Mouse (Mus musculus) kidney, postnatal 0 days (tissue): ENCODE data around the gene E030018B13Rik. TPM values are rescaled to one million over a fixed set of nuclear protein-coding genes. Genes with fewer than 3 reads are reported as not detected.

Experiments
- ATAC-seq: fragments of 200-750 bp; cut with Nextera tagmentation; replicated peaks from 2 replicates; pipeline ENCODE4 v1.8.0; 2017; ENCODE audit warnings: low read depth, moderate number of reproducible peaks, moderate TSS enrichment, moderate library complexity; ENCODE audit not compliant: low FRiP score
- DNase-seq: peaks from one replicate; pipeline ENCODE4 v3.0.0-alpha.2; 2016; ENCODE audit warnings: low spot score
- H3K27ac ChIP-seq: fragments of 300-500 bp; sonication (generic); 2 replicates; pipeline ENCODE4 v1.5.1; 2014; ENCODE audit warnings: mild to moderate bottlenecking
- H3K27me3 ChIP-seq: fragments of 300-500 bp; sonication (generic); 2 replicates; pipeline ENCODE4 v1.6.1; 2014; ENCODE audit warnings: low read length, mixed read lengths; ENCODE audit not compliant: insufficient read depth
- H3K36me3 ChIP-seq: fragments of 300-500 bp; sonication (generic); 2 replicates; pipeline ENCODE4 v1.6.1; 2014; ENCODE audit warnings: low read length, mixed read lengths; ENCODE audit not compliant: insufficient read depth
- H3K4me1 ChIP-seq: fragments of 300-500 bp; sonication (generic); replicated peaks from 2 replicates; pipeline ENCODE4 v1.6.1; 2014; ENCODE audit warnings: antibody characterized with exemption, low read length, mixed read lengths; ENCODE audit not compliant: insufficient read depth
- H3K4me2 ChIP-seq: fragments of 300-500 bp; sonication (generic); 2 replicates; pipeline ENCODE4 v1.6.1; 2014; ENCODE audit warnings: mild to moderate bottlenecking, low read length, moderate library complexity, mixed read lengths
- H3K4me3 ChIP-seq: fragments of 300-500 bp; sonication (generic); replicated peaks from 2 replicates; pipeline ENCODE4 v1.5.1; 2014; ENCODE audit warnings: low read depth, low read length
- H3K9ac ChIP-seq: fragments of 300-500 bp; sonication (generic); 2 replicates; pipeline ENCODE4 v1.6.1; 2014; ENCODE audit warnings: low read depth, low read length
- H3K9me3 ChIP-seq: fragments of 300-500 bp; sonication (generic); replicated peaks from 2 replicates; pipeline ENCODE4 v1.6.1; 2016; ENCODE audit warnings: low read length, inconsistent platforms, mixed read lengths
- CTCF ChIP-seq: IDR thresholded peaks from 2 replicates; pipeline ENCODE4 v1.5.1; 2016; ENCODE audit warnings: antibody characterized with exemption, low read depth, mild to moderate bottlenecking, moderate library complexity
- WGBS: fragments of 180-500 bp; shearing (Covaris S2); extraction: QIAGEN DNeasy Blood & Tissue Kit; methylation state at CpG from one replicate; pipeline ENCODE4 v1.1.7; 2014; 5-methylcytosine and 5-hydroxymethylcytosine counted together
- polyA plus RNA-seq: library from polyadenylated mRNA; unstranded; fragments of >200 nt; fragmentation: Nextera tagmentation; extraction: Ambion mirVana; gene quantifications from 2 replicates; pipeline ENCODE4 v1.2.1, GENCODE M21; 2015

The E030018B13Rik gene
- polyA plus RNA-seq, 1 experiment from 2014 or later, result not detected

DNA sequence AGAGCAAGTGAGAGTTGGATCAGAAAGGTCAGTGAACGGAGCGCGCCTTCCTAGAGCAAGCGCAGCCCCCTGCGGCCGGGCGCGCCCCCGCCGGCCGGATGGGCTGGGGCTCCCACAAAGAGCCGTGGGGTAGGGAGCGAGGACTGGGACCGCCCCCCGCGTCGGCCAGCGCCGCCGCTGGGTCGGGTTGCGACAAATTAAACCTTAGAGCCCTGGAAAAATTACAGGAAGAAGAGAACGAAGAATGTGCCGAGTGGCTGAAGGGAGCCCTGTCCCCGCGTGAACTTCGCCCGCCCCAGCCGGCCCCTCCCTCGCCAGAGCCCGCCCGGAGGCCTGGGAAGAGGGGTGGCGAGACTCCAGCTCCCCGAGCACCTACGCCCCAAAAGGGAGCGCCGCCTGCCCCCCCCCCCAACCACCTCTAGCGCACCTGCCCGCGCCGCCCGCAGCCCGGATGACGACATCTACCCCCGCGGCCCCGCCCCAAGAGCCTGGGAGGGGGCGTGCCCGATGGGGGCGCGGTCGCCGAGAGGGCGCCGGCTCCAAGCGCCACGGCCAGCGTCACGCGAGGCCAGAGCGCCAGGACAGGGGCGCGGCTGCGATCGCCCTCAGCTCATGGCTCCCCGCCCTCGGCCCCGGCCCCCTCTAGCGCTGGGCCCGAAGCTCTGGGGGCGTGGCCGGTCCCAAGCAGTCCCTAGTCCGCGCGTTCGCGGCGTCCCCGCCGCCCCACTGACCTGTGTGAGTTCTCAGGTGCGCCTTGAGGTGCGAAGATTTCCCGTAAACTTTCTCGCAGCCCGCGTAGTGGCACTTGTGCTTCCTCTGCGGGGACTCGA, 20.8 kb downstream of the E030018B13Rik start:
- Histone ChIP-seq H3K4me1 (peaks cover 20% of the 10 kb centered on the region; the same call in 1 of the 2 replicates), H3K27me3 (no peaks in the 10 kb centered on the region), H3K36me3 (no peaks in the 10 kb centered on the region), H3K27ac (peak overlapping the region; percentile 97), H3K4me3 (peak overlapping the region; percentile 91), H3K4me2 (peak overlapping the region; percentile 92), H3K9me3 (no peaks in the 10 kb centered on the region), H3K9ac (peak overlapping the region; percentile 91)
- TF ChIP-seq CTCF, result peak; percentile 35
- under 1% methylated on average over 73 of the region's 88 CpGs for WGBS
- peak; percentile 86 for DNase-seq
- peak; percentile 58 for ATAC-seq

DNA sequence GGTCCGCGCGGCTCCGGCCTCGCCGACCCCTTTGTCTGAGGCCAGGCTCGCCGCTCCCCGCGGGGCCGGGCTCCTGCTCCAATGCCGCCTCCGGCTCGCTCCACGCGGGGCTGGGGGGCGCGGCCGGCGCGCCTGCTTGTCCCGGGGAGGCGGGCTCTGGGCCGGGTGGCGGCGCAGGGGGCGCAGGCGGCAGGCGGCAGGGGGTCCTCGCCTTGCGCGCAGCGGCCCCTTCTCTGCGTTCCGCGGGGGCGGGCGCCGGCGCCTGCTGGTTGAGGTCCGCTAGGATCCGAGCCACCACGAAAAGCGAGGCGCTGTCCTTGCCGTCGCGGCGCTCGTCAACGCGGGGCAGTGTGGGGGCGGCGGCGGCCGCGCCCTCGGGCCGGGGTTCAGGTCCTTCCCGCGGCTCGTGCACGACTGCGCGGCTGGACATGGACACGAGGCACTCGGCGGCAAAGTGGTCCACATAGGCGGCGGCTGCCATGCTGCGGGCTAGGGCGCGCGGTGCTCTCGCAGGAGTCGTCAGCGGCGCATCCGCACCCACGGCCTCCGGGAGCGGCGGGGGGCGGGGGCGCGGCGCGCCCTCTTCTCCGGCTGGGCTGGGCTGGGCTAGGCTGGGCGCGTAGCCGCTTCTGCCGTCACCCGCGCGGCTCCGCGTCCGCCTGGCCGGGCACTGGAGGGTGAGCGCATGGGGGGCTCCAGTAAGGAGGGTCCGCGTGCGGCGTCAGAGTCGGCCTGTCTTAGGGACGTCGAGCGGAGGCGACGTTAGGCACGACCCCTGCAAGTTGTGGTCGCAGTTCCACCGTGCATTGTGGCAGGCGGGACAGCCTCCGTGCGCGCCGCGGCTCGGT, 21.6 kb downstream of the E030018B13Rik start:
- WGBS, result under 1% methylated on average over 104 of the region's 121 CpGs

DNA sequence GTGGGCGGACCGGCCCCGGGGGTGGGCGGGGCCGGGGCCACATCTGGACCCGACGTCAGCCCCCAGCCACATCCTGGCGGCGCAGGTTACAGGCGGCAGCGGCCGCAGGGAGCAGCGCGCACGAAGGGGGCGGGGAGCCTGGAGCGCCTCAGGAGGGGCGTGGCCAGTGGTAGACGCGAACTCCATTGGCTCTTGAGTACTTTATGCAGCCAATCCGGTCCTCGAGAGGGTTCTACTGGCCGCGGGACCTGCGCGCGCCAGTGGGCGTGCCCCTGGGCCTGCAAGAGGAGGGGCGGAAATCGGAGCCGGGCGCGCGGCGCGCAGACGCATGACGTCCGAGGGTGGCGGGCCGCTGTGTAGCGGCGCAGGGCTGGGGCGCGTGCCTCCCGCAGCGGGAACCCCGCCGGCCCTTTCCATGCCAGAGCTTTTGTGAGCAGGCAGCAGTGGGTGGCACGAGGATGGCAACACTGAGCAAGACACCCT, 22.3 kb downstream of the E030018B13Rik start, which contains the start of gene Klf13:
Gene Klf13, minus strand, starts transcription at position 2 of the 483 bp plus-strand sequence.
- Histone ChIP-seq H3K4me2 (peak within 1 kb of the TSS; percentile 92), H3K9me3 (no peaks in the 10 kb centered on the region), H3K4me1 (peaks cover 20% of the 10 kb centered on the region; the same call in 1 of the 2 replicates), H3K27ac (peak within 1 kb of the TSS; percentile 97), H3K4me3 (peak within 1 kb of the TSS; percentile 91), H3K36me3 (no peaks in the 10 kb centered on the region), H3K9ac (peak within 1 kb of the TSS; percentile 91), H3K27me3 (no peaks in the 10 kb centered on the region)
- ATAC-seq (peak; percentile 91), DNase-seq (peak; percentile 99)
- no peak for TF ChIP-seq CTCF
- under 1% methylated on average over 50 of the region's 50 CpGs for WGBS

More for the DNA sequence above, 21.6 kb downstream of the E030018B13Rik start:
- DNase-seq (no peak), ATAC-seq (peak; percentile 56)
- TF ChIP-seq CTCF, result no peak
- Histone ChIP-seq H3K9me3 (no peaks in the 10 kb centered on the region), H3K4me2 (peak overlapping the region; percentile 92), H3K27me3 (no peaks in the 10 kb centered on the region), H3K9ac (peak overlapping the region; percentile 91), H3K4me1 (peaks cover 20% of the 10 kb centered on the region; the same call in 1 of the 2 replicates), H3K4me3 (peak overlapping the region; percentile 91), H3K27ac (peak overlapping the region; percentile 97), H3K36me3 (no peaks in the 10 kb centered on the region)

DNA sequence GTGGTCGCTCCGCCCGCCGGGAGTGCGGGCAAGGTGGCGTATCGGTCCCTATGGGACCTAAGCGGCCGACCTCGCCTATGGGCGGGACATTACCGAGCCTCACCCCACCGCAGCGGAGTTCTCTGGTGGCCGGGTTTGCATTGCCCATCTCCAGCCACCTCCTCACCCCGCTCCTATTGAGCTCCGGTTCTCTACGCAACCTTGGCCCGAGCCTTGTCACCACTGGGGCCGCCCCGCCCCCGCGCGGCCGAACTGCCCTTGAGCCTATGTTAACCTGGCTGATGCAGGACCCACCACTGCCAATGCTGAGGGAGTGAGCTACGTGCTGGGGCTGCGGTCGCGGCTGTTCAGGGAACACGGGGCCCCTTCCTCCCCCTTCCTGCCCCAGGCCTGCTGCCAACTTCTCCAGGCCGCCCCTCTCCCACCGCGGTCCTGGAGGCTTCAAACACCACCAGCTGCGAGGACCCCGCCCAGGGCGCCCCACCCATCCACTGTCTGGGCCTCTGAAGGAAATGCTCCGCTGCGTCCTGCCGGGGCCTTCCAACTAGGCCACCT, 22.8 kb downstream of the E030018B13Rik start:
- Histone ChIP-seq H3K9me3 (no peaks in the 10 kb centered on the region), H3K27me3 (no peaks in the 10 kb centered on the region), H3K36me3 (no peaks in the 10 kb centered on the region), H3K4me3 (peak overlapping the region; percentile 49), H3K27ac (peak overlapping the region; percentile 96), H3K4me1 (peaks cover 20% of the 10 kb centered on the region; the same call in 1 of the 2 replicates), H3K4me2 (peak overlapping the region; percentile 92), H3K9ac (peak overlapping the region; percentile 67)
- DNase-seq (peak; percentile 72), ATAC-seq (peak; percentile 58)
- peak; percentile 42; the same call in 1 of the 2 replicates for TF ChIP-seq CTCF
- under 1% methylated on average over 37 of the region's 39 CpGs for WGBS

DNA sequence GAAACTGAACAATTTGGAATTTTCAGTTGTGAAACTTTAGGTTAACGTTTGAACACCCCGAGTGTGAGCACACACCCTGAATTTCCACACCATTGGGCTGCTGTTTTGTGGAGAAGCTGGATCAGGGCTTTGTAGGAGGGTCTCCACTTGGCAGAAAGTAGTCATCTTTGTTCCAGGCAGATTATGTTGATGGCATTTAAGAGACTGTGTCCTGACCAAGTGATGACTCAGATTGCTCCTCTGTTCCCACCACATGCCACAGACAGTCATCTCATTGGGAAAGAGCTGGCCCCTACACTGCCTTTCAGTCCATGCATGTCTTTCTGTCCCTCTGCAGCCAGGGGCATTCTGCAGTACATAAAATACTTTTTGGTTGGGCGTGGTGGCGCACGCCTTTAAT, 23.7 kb downstream of the E030018B13Rik start:
- ATAC-seq, result no peak
- H3K36me3 ChIP-seq, result no peaks in the 10 kb centered on the region
- H3K27ac ChIP-seq, result no peak overlapping the region
- no peaks in the 10 kb centered on the region for H3K9me3 ChIP-seq
- TF ChIP-seq CTCF, result no peak
- H3K4me1 ChIP-seq, result peaks cover 14% of the 10 kb centered on the region; the same call in 1 of the 2 replicates
- no peak overlapping the region for H3K9ac ChIP-seq
- no peak overlapping the region for H3K4me2 ChIP-seq
- no peak overlapping the region for H3K4me3 ChIP-seq
- H3K27me3 ChIP-seq, result no peaks in the 10 kb centered on the region
- no peak for DNase-seq
- 80% methylated on average over 5 of the region's 5 CpGs for WGBS
